Mouse (Mus musculus): ENCODE measurements around the gene Igf2. TPM values are rescaled to one million over a fixed set of nuclear protein-coding genes. Genes with fewer than 3 reads are reported as not detected.

Igf2 gene
- polyA plus RNA-seq, 1 experiment = not detected

DNA sequence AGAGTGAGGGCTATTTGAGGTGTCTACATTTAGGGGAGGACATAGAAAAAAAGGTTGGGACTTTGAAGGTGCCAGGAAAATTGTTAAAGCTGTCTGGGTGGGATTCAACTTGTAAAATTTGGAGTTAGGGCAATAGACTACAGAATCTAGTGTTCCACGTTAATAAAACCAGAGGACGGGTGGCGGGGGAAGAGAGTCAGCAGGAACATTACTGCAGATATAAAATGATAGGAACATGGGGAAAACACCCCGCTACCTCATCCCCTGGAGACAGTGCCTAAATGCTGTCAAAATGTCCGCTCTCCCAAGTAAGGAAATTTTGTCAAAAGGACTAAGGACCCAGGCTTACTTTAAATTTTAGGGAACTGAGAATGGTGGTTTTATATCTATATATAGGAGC is 3.5 kb downstream of the Igf2 start:
- TF ChIP-seq GATA1 (IDR thresholded peaks at IDR 0.05; ENCODE audit: low read length) = no peak

DNA sequence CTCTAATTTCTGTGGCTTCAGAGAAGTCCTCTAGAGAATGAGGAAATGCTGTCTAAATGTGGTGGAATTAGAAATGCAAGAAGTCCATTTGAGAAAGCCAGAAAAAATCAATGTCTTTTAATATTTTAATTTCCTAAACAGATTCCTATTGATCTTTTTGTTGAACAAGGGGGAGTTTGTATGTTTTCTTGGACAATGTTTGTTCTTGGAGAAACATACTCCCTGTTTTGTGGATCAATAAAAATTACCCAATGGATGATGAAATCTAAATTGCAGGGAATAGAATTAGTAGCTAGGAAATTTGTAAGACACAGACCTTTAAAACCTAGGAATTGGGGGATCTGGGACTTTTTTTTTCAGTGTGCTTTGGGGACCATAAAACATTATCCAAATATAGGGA is 4.8 kb downstream of the Igf2 start:
- TF ChIP-seq GATA1 (IDR thresholded peaks at IDR 0.05; ENCODE audit: low read length) = no peak

DNA sequence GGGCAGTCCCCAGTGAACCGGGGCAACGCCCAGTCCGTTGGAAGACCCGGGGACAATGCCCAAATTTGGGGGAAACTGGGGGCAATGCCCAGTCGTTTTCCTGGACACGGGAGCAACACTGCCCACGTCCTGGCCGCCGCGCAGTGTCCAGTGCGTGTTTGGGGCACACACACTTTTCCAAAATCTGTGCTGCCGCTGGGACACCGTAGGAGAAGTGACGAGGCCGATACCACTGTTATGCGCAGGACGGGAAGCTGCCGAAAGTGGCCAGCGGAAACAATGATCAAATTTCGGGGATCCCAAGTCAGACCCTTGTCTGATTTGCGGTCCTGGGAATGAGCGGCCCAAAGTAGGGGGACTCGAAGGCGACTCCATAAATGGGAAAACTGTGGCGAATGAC is 5.6 kb downstream of the Igf2 start:
- TF ChIP-seq GATA1 (IDR thresholded peaks at IDR 0.05; ENCODE audit: low read length) = no peak

DNA sequence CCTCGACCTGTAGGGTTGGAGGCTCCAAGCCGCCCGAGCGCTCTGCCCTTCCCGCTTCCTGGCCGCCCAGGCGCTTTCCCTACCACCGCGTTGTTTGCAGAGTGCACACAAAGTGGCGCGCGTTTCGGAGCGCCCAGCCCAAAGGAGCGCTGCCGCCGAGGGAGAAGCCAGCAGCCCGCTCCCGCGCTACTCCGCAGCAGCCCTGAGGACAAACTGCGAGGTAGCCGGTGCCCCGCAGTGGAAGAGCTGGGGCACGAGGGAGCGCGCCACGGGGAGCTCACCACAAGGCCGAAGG is 6.0 kb downstream of the Igf2 start:
- no peak for TF ChIP-seq GATA1 (IDR thresholded peaks at IDR 0.05; ENCODE audit: low read length)

DNA sequence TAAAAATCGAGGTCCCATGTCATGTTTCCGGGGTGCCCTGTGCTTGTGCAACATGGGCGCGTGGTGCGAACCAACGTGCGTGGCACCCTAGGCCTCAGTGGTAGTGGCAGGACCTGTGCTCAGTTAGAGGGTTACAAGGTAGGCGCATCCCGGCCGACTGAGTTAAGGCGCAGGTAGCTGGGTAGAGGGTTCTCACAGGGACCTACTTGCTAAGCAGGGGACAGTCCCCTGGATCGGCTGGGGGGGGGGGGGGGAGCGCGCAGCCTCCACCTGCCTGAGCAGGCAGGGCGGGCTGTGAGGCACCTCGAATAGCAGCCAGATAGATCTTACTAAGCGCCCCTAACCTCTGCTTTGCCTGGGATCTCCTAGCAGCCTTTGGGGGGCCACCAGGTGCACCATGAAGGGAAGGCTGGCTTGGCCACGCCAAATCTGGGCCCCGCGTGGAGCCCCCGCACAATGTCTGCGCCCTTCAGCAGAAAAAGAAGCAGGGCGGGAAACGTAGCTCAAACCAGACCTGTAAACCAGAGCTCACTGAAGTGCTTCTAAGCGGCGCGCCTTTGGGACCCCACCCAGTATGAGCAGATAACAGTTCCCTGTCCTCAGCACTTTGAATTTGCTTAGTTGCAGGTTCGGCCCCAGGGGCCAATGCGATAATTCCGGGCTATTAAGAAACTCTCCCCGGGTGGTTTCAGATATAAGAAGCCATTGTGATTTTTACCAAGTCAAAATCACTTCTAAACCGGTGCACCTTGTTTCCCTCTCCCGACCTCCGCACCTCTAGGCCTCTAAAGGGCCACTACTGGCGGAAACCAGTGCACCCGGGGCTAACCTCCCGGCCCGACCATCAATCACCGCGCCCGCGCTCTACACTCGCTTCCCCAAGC is 6.6 kb downstream of the Igf2 start:
- no peak for TF ChIP-seq GATA1 (IDR thresholded peaks at IDR 0.05; ENCODE audit: low read length)

DNA sequence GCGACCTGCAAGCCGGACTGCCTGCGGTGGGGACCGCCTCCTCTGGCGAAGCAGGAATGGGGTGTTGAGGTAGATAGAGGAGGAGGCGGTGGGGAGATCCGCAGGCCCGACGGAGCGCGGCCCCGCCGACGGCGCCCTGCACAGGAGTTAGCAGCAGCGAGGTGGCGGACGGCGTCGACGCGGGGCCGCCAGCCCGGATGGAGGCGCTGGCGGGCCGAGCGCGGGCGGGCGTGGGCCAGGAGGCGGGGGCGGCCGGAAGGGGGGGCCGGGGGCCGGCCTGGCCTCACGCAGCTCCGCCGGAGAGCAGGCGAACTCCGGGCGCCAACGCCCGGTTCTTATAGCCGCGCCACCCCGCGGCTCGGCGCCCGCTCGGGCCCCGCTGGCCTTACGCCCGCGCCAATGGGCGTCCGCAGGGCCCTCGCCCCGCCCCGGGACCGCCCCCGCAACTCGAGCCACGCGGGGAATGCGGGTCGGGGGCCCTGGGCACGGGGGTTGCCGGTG is 7.4 kb downstream of the Igf2 start:
- TF ChIP-seq GATA1 (IDR thresholded peaks at IDR 0.05; ENCODE audit: low read length) = no peak

DNA sequence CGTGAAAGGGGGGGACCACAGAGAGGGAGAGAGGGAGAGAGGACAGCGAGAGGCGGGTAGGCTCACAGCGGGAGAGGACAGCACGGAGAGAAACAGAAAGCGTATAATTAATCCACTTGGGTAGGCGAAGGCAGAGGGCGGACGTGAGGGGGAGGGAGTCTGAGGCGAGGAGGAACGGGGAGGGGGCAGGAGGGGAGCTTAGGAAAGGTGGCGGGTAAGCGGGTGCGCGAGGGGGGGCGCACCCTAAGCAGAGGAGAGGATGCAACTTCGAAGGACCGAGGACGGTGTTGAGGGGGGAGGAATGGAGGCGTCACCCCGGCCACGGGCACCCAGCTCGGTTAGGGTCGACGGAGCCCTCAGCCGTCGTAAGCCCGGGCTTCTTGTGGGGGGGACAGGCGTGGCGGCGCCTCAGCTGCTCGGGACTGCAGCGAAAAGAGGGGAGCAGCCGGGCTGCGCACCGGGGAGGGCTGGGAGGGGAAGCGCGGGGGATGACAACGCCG is 7.9 kb downstream of the Igf2 start:
- TF ChIP-seq GATA1 (IDR thresholded peaks at IDR 0.05; ENCODE audit: low read length) = no peak

DNA sequence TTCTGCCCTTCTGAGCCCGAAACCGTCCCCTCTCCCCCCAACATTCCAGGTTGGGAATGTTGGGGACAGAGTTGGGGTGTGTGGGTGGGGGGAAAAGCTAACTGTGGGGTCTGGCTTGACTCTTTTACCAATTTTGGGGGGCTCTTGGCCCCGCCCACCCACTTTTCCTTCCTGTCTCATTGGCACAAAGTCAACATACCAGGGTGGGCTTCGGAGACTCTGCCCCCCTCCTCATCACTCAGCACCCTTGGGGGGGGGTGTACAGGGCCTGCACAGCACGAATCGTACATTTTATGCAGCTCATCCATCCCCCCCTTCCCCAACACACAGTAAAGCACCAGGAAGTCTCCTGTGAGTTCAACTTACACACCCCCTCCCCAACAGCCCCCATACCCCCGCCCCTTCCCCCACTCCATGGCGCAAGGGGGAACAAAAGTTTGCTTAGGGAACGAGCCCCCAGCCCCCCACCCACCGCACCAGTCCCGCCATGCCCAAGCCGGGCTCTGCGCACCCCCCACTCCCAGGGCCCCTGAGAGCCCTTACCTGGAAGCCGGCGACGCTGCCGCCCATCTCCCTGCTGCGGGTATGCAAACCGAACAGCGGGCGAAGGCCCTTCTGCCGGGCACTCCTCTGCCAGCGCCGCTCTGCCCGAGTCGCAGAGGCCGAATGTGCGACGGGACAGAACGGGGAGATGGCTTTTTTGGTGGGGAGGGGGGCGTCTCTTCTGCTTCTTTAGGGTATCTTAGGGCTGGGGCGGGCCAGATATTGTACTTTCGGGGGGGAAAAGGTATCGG is 8.6 kb downstream of the Igf2 start:
- TF ChIP-seq GATA1 (IDR thresholded peaks at IDR 0.05; ENCODE audit: low read length) = no peak

DNA sequence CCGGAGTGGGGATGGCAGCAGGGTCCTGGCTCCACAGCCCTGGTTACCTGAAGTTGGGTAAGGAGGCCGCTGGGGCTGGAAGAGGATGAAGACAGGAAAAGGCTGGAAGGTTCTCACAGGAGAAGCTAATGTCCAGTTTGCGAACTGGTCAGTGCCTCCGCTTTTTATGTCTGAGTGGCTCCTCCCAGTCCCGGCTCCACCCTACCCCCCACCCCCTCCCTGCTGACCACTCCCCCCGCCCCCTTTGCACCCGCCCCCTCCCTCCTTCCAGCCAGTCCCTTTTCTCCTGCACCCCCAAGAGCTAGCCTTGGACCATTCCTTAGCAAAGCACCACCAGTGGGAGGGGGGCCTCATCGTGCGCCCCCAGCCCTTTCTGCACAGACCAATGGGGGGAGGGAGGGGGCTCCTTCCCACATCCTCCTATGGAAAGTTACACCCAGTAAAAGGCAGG is 9.2 kb downstream of the Igf2 start:
- no peak for TF ChIP-seq GATA1 (IDR thresholded peaks at IDR 0.05; ENCODE audit: low read length)

DNA sequence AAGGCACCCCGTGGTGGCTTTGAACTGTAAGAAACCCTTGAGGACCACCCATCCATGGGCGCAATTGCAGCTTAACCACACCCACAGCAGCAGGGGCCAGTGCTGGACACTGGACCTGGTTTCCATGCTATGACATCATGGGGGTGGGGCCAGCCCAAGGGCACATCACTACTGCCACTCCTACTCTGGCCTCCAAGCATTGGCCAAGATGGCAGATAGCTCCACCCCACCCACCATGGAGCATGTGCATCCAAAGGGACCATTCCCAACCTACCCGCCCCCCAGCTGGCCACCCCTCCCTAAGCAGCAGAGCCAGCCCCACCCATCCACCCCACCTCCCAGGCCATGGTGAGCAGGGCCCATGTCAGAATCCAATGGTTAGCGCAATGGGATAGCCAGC is 10.6 kb downstream of the Igf2 start:
- no peak for TF ChIP-seq GATA1 (IDR thresholded peaks at IDR 0.05; ENCODE audit: low read length)

DNA sequence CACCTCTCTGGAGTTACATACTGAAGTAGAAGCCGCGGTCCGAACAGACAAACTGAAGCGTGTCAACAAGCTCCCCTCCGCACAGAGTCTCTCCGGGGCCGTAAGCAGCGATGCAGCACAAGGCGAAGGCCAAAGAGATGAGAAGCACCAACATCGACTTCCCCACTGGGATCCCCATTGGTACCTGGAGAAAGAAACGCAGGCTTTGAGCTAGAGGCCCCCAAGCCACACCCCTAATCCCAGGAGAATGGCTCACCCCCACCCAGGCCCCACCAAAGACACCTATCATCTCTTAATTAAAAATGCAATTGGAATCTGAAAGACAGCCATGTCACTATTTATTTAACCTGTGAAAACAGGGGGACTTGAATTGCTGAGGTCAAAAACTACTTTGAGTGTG is 11.0 kb downstream of the Igf2 start:
- TF ChIP-seq GATA1 (IDR thresholded peaks at IDR 0.05; ENCODE audit: low read length) = no peak

DNA sequence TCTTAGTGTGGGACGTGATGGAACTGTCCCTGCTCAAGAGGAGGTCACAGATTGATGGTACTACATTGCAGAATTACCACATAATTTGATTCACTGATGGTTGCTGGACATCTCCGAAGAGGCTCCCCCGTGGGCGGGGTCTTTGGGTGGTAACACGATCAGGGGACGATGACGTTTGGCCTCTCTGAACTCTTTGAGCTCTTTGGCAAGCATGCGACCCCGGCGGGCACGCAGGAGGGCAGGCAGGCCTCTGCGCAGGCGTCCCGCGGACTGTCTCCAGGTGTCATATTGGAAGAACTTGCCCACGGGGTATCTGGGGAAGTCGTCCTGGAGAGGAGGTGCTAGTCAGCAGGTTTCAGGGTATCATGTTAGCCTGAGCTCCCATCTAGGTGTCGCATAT is 12.9 kb downstream of the Igf2 start:
- no peak for TF ChIP-seq GATA1 (IDR thresholded peaks at IDR 0.05; ENCODE audit: low read length)

DNA sequence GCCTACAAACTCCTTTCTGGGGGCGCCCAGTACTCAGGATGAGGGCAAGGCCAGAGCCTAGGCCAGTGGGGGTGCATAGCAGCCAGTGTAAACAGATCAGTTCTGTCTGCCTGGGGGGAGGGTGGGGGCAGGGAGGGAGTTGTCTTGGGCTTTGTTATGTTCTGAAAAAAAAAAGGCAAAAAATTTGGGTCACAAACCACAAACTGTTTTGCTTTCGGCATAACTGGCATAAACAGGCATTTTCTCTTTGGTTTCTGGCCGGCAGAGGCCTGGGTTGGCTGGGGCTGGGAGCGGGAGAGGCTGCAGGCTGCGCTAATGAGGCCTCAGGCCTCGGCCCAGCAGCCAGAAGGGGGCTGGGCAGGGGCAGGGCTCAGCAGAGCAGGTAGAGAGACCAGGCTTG is 19.9 kb downstream of the Igf2 start:
- TF ChIP-seq GATA1 (IDR thresholded peaks at IDR 0.05; ENCODE audit: low read length) = no peak

DNA sequence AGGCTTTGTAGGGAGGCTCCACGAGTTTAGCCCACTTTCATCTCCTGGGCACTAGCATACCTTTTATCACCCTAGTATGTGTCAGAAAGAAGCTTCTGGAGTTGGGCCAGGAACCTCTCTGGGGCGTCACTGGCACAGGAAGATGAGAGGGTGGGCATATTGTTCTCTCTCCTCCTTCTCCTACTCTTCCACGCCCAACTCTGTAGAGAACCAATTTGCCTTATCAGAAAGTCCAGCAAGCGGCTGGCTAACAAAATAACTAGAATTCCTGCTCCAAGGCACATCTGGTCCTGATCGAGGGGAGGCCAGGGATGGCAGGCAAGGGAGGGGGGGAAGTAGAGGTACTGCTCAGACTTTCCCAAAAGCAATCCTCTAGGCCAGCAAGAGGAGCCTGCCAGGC is 21.6 kb downstream of the Igf2 start:
- TF ChIP-seq GATA1 (IDR thresholded peaks at IDR 0.05; ENCODE audit: low read length) = no peak

DNA sequence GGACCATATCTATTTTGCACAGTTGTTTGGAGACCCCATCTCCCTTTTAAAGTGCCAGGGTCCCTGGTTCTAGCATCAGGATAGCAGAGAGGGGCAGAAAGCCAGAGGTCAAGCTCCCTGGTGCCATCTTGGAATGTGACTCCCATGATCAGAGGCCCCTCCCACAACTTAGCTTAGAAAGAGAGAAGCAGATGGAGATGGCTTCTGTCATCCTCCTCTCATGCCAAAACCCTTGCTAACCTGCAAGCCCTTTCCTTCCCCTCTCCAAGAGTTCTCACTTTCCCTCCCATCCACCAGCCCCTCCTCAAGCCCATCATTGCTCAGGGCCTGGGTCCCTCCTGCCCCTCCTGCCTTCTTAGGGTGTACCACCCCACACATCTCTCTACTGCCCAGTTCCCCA is 30.4 kb downstream of the Igf2 start:
- TF ChIP-seq GATA1 (IDR thresholded peaks at IDR 0.05; ENCODE audit: low read length) = no peak

DNA sequence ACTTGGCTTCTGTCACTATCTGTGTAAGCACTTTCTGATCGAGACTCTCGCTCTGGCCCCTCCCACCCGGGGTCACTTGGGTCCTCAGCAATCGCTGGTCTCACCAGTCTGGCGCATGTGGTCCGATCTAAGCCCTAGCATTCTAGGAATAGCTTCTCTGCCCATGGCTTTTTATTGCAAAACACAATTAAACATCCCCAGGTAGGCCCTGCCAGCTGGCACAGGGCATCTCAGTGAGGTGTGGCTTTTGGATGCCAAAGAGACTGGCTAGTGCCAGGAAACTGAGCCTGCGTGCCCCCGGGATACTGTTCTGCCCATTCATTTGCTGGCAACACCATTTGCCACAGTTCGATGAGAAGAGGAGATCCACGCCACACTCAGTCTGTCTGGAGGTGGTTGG is 35.9 kb downstream of the Igf2 start:
- no peak for TF ChIP-seq GATA1 (IDR thresholded peaks at IDR 0.05; ENCODE audit: low read length)
